Mouse (Mus musculus) ES-E14 (cell line): Measurements from ENCODE around the gene Fryl. TPM values are rescaled to one million over a fixed set of nuclear protein-coding genes. Genes with fewer than 3 reads are reported as not detected.

ENCODE experiments used
- DNase-seq: peaks from one replicate; pipeline ENCODE4 v3.0.0-alpha.2; 2013; ENCODE audit warnings: low read depth, low spot score
- H3K27ac ChIP-seq: 2 replicates; pipeline ENCODE4 v1.5.1; 2012; ENCODE audit warnings: low read depth, mild to moderate bottlenecking, low read length, moderate library complexity, mixed read lengths; ENCODE audit not compliant: poor library complexity, insufficient read depth, severe bottlenecking
- H3K36me3 ChIP-seq: 2 replicates; pipeline ENCODE4 v1.6.1; 2012; ENCODE audit warnings: mild to moderate bottlenecking, low read length, moderate library complexity, mixed read lengths; ENCODE audit not compliant: control insufficient read depth, poor library complexity, insufficient read depth, severe bottlenecking
- H3K4me1 ChIP-seq, 2 experiments: fragments of 150-350 bp in 1 of 2; sonication (generic) in 1 of 2; 2 replicates each; pipeline ENCODE4 v1.6.1; 2012; ENCODE audit warnings: low read length in 2 of 2, mild to moderate bottlenecking in 1 of 2, mixed read lengths in 1 of 2; ENCODE audit not compliant: control insufficient read depth in 2 of 2, insufficient read depth in 2 of 2, poor library complexity in 1 of 2
- H3K4me3 ChIP-seq, 2 experiments: fragments of 150-350 bp in 1 of 2; sonication (generic) in 1 of 2; 2 replicates each; pipeline ENCODE4 v1.5.1; 2012; ENCODE audit warnings: low read length in 2 of 2, low read depth in 1 of 2, mild to moderate bottlenecking in 1 of 2, mixed read lengths in 1 of 2; ENCODE audit not compliant: insufficient read depth in 1 of 2, poor library complexity in 1 of 2, severe bottlenecking in 1 of 2
- H3K9ac ChIP-seq: 2 replicates; pipeline ENCODE4 v1.6.1; 2012; ENCODE audit warnings: low read depth, mild to moderate bottlenecking, low read length, mixed read lengths; ENCODE audit not compliant: poor library complexity, insufficient read depth, severe bottlenecking
- H3K9me3 ChIP-seq: fragments of 150-350 bp; sonication (generic); 2 replicates; pipeline ENCODE4 v1.6.1; 2012; ENCODE audit warnings: low read depth, mild to moderate bottlenecking, low read length; ENCODE audit not compliant: control insufficient read depth, insufficient read depth
- CHD2 ChIP-seq: IDR thresholded peaks from 2 replicates; pipeline ENCODE4 v1.6.1; 2014; ENCODE audit warnings: mild to moderate bottlenecking, low read depth, low read length, inconsistent platforms
- HCFC1 ChIP-seq: IDR thresholded peaks from 2 replicates; pipeline ENCODE4 v1.6.1; 2012; ENCODE audit warnings: low read length, inconsistent platforms, borderline replicate concordance; ENCODE audit not compliant: insufficient read depth
- MAFK ChIP-seq: IDR thresholded peaks from 2 replicates; pipeline ENCODE4 v1.6.1; 2014; ENCODE audit warnings: mild to moderate bottlenecking, low read depth, low read length, inconsistent platforms; ENCODE audit not compliant: insufficient read depth
- ZC3H11A ChIP-seq: IDR thresholded peaks from 2 replicates; pipeline ENCODE4 v1.6.1; 2012; ENCODE audit warnings: low read depth, mild to moderate bottlenecking, inconsistent platforms, low read length, borderline replicate concordance
- ZNF384 ChIP-seq: IDR thresholded peaks from 2 replicates; pipeline ENCODE4 v1.6.1; 2012; ENCODE audit warnings: low read depth, low read length, inconsistent platforms
- in situ Hi-C, 2 experiments: fragments of 600-800 bp; cut with MboI; formaldehyde crosslinking; loops; one replicate each; pipeline ENCODE4 v1.15.1; 2025; ENCODE audit warnings: low sequenced_read_pairs in 2 of 2, inconsistent platforms in 1 of 2; ENCODE audit not compliant: unreplicated experiment in 2 of 2
- total RNA-seq: library from RNA; depleted of rRNA; stranded (reverse); fragments of 300-350 nt; gene quantifications from 2 replicates; pipeline ENCODE4 v1.2.3, GENCODE M21; 2012

The Fryl gene
- total RNA-seq, 1 experiment = 53.3 TPM

DNA sequence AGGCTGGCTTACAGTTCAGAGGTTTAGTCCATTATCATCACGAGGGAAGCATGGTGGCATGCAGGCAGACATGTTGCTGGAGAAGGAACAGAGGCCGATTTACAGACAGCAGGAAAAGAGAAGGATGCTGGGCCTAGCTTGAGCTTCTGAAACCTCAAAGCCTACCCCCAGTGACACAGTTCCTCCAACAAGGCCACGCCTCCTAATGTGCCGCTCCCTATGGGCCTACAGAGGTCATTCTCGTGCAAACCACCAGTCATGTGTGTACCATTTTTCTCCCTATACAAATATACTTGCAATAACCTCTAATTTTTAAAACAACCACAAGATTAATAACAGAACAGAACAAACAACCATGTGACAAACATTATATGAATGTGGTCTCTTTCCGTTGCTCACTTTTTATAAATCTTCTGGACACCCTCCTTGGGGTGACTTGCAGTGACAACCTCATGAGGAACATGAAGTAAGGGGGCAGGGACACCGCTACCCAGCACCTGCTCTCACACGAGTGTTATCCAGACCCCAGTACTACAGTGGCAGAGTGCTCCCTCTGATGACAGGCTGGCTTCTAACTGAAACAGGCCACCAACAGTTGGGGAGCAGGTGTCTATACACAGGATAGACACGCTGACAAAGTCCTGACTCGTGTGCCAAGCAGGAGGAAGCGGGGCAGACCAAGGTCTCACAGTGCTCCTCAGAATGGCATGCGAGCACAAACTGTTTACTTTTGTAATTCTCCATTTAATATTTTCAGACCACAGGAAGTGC lies 80.9 kb downstream of the Fryl start:
- TF ChIP-seq HCFC1 (no peak), CHD2 (no peak), ZNF384 (no peak), ZC3H11A (no peak), MAFK (no peak)
- in situ Hi-C loops = no loop called here

DNA sequence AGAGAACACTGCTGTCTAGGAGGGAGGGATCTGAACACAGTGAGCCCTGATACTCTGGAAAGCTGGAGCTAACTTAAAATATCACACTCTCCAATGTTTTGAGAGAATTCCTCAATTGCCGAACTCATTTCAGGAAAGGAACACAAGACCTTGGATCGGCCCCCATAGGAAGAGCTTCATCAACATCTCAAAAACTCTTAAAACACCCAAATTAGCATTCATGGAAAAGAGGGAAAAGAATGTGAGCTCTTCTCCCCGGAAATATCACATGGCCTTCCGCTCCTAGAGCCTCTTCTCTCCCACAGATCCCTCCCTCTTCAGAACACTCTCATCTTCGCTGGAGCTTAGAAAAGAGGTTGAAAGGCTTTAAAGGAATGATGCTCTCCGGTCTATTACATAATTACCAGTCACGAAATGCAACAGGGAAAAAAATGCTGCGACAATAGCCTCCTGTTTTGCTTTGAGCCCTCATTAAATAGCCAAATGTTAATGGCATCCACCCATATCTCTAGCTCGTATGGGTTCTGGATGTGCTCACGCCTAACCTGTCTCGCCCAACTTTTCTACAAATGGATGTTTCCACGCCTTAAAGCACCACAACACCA lies 84.4 kb downstream of the Fryl start:
- no peak overlapping the region for H3K9ac ChIP-seq
- TF ChIP-seq ZC3H11A (no peak), CHD2 (no peak), ZNF384 (no peak)
- DNase-seq = peak; percentile 47
- H3K9me3 ChIP-seq = no peaks in the 10 kb centered on the region
- H3K4me1 ChIP-seq = peaks cover 6 to 19% of the 10 kb centered on the region in 2 experiments; a peak in 3 of 4 replicates
- H3K4me3 ChIP-seq = no peak overlapping the region
- H3K27ac ChIP-seq = no peak overlapping the region
- in situ Hi-C loops = no loop called here
- no peaks in the 10 kb centered on the region; the same call in 1 of the 2 replicates for H3K36me3 ChIP-seq

More for the DNA sequence above, 80.9 kb downstream of the Fryl start:
- H3K9ac ChIP-seq = no peak overlapping the region
- peaks cover 4 to 14% of the 10 kb centered on the region in 2 experiments; a peak in 3 of 4 replicates for H3K4me1 ChIP-seq
- H3K36me3 ChIP-seq = no peaks in the 10 kb centered on the region
- H3K4me3 ChIP-seq = no peak overlapping the region
- no peak for DNase-seq
- no peaks in the 10 kb centered on the region for H3K9me3 ChIP-seq
- H3K27ac ChIP-seq = peak overlapping the region; percentile 2; the same call in 1 of the 2 replicates

DNA sequence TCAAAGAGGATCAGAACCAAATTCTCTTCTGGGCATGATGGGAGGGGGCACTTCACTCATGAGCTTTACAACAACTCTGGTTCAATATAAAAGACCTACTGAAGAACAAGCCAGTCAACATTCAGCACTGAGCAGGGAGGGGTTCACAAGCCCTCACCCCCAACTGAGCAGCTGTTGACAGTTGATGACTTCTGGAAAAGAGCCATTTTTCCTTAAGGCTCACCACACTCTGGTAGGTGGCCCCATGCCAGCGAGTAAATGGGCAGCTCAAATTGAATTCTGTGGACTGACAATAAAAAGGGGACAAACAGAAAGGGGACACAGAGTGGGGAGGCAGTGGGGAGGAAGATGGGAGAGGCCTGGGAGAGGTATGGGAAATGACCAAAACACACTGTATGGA lies 85.2 kb downstream of the Fryl start:
- in situ Hi-C loops = no loop called here
- no peak for TF ChIP-seq ZC3H11A
- TF ChIP-seq MAFK = no peak
- TF ChIP-seq HCFC1 = no peak
- no peak for TF ChIP-seq CHD2
- no peak for TF ChIP-seq ZNF384
- H3K4me3 ChIP-seq = no peak overlapping the region
- no peak overlapping the region for H3K9ac ChIP-seq
- H3K4me1 ChIP-seq = peaks cover 6 to 19% of the 10 kb centered on the region in 2 experiments; a peak in 3 of 4 replicates
- H3K9me3 ChIP-seq = no peaks in the 10 kb centered on the region
- no peak overlapping the region for H3K27ac ChIP-seq
- no peak for DNase-seq
- H3K36me3 ChIP-seq = no peaks in the 10 kb centered on the region; the same call in 1 of the 2 replicates

DNA sequence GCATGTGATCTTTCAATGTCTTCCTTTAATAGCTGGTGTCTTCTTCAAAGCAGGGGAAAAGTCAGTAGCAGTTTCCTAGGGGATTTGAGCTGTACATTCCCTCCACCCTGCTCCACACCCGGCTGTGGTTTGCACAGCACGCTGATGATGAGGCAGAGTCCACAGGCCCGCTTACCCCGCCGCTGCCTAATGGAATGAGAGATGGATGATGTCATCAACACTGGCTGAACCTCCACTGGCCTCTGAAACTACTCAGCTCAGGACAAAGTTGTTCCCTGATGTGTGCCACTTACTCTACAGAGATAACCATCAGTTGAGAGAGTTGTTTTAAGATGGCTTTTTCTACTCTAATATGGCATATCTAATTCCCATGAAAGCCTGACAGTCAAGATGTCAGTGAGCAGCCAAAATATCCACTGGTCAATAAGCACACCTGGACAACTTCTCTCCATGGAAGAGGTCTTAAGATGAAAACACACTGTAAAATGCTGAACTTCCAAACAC lies 87.6 kb downstream of the Fryl start:
- no peaks in the 10 kb centered on the region; the same call in 1 of the 2 replicates for H3K36me3 ChIP-seq
- H3K9me3 ChIP-seq = no peaks in the 10 kb centered on the region
- in situ Hi-C loops = no loop called here
- H3K9ac ChIP-seq = no peak overlapping the region
- DNase-seq = no peak
- H3K4me1 ChIP-seq = peaks cover 6 to 16% of the 10 kb centered on the region in 2 experiments; a peak in 3 of 4 replicates
- no peak for TF ChIP-seq ZC3H11A
- H3K27ac ChIP-seq = no peak overlapping the region
- no peak overlapping the region for H3K4me3 ChIP-seq
